Mouse (Mus musculus): ENCODE measurements around the gene Castor2. TPM values are rescaled to one million over a fixed set of nuclear protein-coding genes. Genes with fewer than 3 reads are reported as not detected.

The Castor2 gene
- polyA plus RNA-seq, 1 experiment from 2014 or later = 5.7 TPM

DNA sequence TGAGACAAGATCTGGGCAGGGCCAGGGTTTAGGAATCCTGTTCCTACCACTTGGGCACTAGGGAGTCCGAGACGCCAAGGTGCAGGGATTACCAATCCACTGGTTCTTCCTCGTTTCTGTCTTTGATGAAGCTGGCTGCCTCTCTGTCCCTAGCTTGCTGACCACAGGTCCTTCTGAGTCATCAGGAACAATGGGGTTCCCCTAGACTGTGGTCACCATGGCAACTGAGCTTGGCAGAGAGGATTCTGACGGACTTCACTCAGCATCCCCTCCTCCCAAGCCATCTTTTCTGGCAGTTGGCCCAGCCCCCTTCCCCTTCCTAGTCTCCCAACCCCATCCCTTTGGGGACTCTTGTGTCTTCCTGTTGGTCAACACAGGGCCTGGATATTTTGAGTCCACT, 32.1 kb downstream of the Castor2 start:
- H3K4me3 ChIP-seq (ENCODE audit: low read depth, low read length) = no peak overlapping the region
- H3K9ac ChIP-seq (ENCODE audit: low read depth, low read length) = no peak overlapping the region
- H3K9me3 ChIP-seq (replicated peaks; ENCODE audit: control insufficient read depth, low read length) = no peaks in the 10 kb centered on the region
- H3K4me2 ChIP-seq = no peak overlapping the region
- no peaks in the 10 kb centered on the region; the same call in 1 of the 2 replicates for H3K36me3 ChIP-seq (ENCODE audit: control insufficient read depth, insufficient read depth, low read length)
- WGBS (ENCODE audit: insufficient replicate concordance) = 53% methylated on average over 4 of the region's 4 CpGs
- no peak for ATAC-seq (replicated peaks; ENCODE audit: insufficient number of reproducible peaks, low FRiP score, low TSS enrichment)
- no peaks in the 10 kb centered on the region for H3K27me3 ChIP-seq (ENCODE audit: control insufficient read depth, insufficient read depth, low read length)
- H3K4me1 ChIP-seq (ENCODE audit: control insufficient read depth, insufficient read depth, low read length) = no peaks in the 10 kb centered on the region
- H3K27ac ChIP-seq (ENCODE audit: low read depth, low read length) = no peak overlapping the region

DNA sequence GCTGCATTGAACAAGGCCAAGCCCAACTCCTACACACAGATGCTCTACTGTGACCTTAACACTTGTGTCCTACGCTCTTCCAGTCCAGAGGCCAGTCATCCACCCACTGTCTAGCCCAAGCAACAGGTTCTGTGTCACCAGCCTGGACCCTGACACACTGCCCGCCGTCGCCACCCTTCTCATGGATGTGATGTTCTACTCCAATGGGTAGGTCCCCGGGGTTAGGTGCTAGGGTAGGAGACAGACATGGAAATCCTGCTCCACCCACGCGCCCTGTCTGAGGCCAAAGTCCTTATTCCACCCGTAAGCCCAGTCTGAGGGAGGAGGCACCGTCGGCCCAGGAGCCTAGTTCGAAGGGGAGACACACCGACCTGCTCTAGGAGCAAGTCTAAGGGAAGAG, 36.5 kb downstream of the Castor2 start:
- H3K36me3 ChIP-seq (ENCODE audit: control insufficient read depth, insufficient read depth, low read length) = no peaks in the 10 kb centered on the region

DNA sequence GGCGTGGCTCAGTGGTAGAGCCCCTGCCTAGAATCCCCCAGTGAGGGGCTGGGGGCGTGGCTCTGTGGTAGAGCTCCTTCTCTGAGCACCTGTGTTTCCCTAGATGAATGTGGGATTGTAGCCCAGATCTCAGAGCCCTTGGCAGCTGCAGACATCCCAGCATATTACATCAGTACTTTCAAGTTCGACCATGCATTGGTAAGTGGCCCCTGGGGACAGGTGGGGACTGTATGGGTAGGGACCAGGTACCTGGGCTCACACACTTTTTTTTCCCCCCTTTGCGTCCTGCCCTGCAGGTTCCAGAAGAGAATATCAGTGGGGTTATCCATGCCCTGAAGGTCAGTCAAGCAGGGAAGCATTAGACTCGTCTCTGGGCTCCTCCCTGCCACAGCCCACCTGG, 38.4 kb downstream of the Castor2 start:
- Histone ChIP-seq H3K9ac (ENCODE audit: low read depth, low read length) (no peak overlapping the region), H3K4me3 (ENCODE audit: low read depth, low read length) (no peak overlapping the region), H3K4me2 (no peak overlapping the region), H3K4me1 (ENCODE audit: control insufficient read depth, insufficient read depth, low read length) (no peaks in the 10 kb centered on the region), H3K27ac (ENCODE audit: low read depth, low read length) (no peak overlapping the region), H3K36me3 (ENCODE audit: control insufficient read depth, insufficient read depth, low read length) (no peaks in the 10 kb centered on the region; the same call in 1 of the 2 replicates), H3K27me3 (ENCODE audit: control insufficient read depth, insufficient read depth, low read length) (no peaks in the 10 kb centered on the region), H3K9me3 (replicated peaks; ENCODE audit: control insufficient read depth, low read length) (no peaks in the 10 kb centered on the region)
- ATAC-seq (replicated peaks; ENCODE audit: insufficient number of reproducible peaks, low FRiP score, low TSS enrichment) = no peak
- WGBS (ENCODE audit: insufficient replicate concordance) = 78% methylated on average over 5 of the region's 5 CpGs

More for the DNA sequence above, 36.5 kb downstream of the Castor2 start:
- Histone ChIP-seq H3K4me1 (ENCODE audit: control insufficient read depth, insufficient read depth, low read length) (no peaks in the 10 kb centered on the region), H3K27ac (ENCODE audit: low read depth, low read length) (no peak overlapping the region), H3K4me2 (no peak overlapping the region), H3K9ac (ENCODE audit: low read depth, low read length) (no peak overlapping the region), H3K27me3 (ENCODE audit: control insufficient read depth, insufficient read depth, low read length) (no peaks in the 10 kb centered on the region), H3K4me3 (ENCODE audit: low read depth, low read length) (no peak overlapping the region), H3K9me3 (replicated peaks; ENCODE audit: control insufficient read depth, low read length) (no peaks in the 10 kb centered on the region)
- 82% methylated on average over 12 of the region's 12 CpGs for WGBS (ENCODE audit: insufficient replicate concordance)
- no peak for ATAC-seq (replicated peaks; ENCODE audit: insufficient number of reproducible peaks, low FRiP score, low TSS enrichment)

DNA sequence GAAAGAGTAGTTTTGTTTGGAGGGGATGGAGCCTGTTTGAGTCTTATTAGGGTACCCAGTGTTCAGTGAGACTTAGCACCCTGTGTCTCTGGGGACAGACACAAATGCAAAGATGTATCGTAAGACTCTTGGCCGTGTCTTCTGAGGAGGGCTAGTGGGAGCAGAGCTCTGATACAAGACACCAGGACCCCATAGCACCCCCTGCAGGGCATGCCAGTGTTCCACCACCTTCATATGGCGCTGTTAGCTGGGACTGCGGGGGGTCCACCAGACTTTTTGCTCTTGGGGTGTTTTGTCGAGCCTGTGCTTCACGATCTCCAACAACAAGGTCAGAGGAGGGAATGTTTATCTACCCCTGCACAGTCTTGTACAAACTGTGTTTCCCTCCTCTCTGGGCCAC, 39.9 kb downstream of the Castor2 start:
- H3K4me3 ChIP-seq (ENCODE audit: low read depth, low read length) = no peak overlapping the region
- no peak overlapping the region for H3K4me2 ChIP-seq
- no peaks in the 10 kb centered on the region for H3K9me3 ChIP-seq (replicated peaks; ENCODE audit: control insufficient read depth, low read length)
- no peaks in the 10 kb centered on the region; the same call in 1 of the 2 replicates for H3K36me3 ChIP-seq (ENCODE audit: control insufficient read depth, insufficient read depth, low read length)
- no peak overlapping the region for H3K27ac ChIP-seq (ENCODE audit: low read depth, low read length)
- no peaks in the 10 kb centered on the region for H3K4me1 ChIP-seq (ENCODE audit: control insufficient read depth, insufficient read depth, low read length)
- H3K27me3 ChIP-seq (ENCODE audit: control insufficient read depth, insufficient read depth, low read length) = no peaks in the 10 kb centered on the region
- 78% methylated on average over 6 of the region's 6 CpGs for WGBS (ENCODE audit: insufficient replicate concordance)
- ATAC-seq (replicated peaks; ENCODE audit: insufficient number of reproducible peaks, low FRiP score, low TSS enrichment) = no peak
- H3K9ac ChIP-seq (ENCODE audit: low read depth, low read length) = no peak overlapping the region

DNA sequence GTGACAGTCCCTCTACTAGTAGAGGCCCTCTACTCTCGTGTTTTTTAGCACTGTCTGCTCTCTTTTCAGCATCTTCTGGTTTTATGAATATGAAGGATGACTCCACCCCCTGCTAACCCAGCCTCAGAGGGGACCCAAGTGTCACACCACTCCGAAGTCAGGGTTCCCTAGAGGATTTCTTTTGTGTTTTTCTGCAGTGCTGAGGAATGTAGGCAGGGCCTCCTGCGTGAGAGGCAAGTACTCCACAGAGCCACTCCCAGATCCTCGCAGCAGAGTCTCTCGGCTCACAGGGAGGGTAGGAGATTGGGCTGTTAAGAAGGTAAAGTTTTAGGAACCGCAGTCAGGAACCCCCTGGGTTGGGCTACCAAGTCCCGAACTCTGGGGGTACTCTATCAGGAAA, 41.7 kb downstream of the Castor2 start:
- no peak overlapping the region for H3K27ac ChIP-seq (ENCODE audit: low read depth, low read length)
- no peak overlapping the region for H3K4me2 ChIP-seq
- no peak for ATAC-seq (replicated peaks; ENCODE audit: insufficient number of reproducible peaks, low FRiP score, low TSS enrichment)
- no peak overlapping the region for H3K9ac ChIP-seq (ENCODE audit: low read depth, low read length)
- no peaks in the 10 kb centered on the region for H3K4me1 ChIP-seq (ENCODE audit: control insufficient read depth, insufficient read depth, low read length)
- no peak overlapping the region for H3K4me3 ChIP-seq (ENCODE audit: low read depth, low read length)
- peaks cover 4% of the 10 kb centered on the region; the same call in 1 of the 2 replicates for H3K9me3 ChIP-seq (replicated peaks; ENCODE audit: control insufficient read depth, low read length)
- 66% methylated on average over 7 of the region's 7 CpGs for WGBS (ENCODE audit: insufficient replicate concordance)
- H3K36me3 ChIP-seq (ENCODE audit: control insufficient read depth, insufficient read depth, low read length) = no peaks in the 10 kb centered on the region; the same call in none of the 2 replicates
- no peaks in the 10 kb centered on the region for H3K27me3 ChIP-seq (ENCODE audit: control insufficient read depth, insufficient read depth, low read length)

DNA sequence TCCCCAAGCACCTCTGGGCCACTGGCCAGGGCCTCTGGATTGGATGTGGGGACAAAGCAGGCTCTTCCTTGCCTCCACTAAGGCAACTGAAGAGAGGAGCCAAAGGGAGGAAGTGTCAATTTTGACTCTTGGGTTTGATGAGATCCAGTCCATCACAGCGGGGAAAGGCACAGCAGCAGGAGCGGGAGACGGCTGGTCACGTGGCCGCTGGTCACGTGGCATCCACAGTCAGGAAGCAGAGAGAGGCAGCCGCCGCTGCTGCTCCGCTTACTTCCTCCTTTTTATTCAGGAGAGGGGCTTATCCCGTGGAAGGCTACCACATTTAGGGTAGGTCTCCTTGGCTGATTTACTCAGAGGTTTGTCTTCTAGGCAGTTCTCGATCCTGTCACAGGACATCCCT, 42.9 kb downstream of the Castor2 start:
- ATAC-seq (replicated peaks; ENCODE audit: insufficient number of reproducible peaks, low FRiP score, low TSS enrichment) = no peak
- peaks cover 4% of the 10 kb centered on the region; the same call in 1 of the 2 replicates for H3K9me3 ChIP-seq (replicated peaks; ENCODE audit: control insufficient read depth, low read length)

DNA sequence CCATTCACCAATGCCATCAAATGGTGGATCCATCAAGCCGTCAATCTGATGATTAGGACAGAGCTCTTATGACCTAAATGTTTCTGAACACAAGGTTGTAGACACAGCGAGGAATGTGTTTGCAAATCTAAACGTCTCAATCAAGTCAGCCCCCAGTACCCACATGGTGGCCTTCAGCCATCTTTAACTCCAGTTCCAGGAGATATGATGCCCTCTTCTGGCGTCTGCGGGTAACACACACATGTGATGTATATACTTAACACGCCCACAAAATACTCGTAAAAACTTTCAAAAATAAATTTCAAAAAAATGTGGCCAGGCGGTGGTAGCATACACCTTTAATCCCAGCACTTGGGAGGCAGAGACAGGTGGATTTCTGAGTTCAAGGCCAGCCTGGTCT, 45.5 kb downstream of the Castor2 start:
- ATAC-seq (replicated peaks; ENCODE audit: insufficient number of reproducible peaks, low FRiP score, low TSS enrichment) = no peak
- Histone ChIP-seq H3K27me3 (ENCODE audit: control insufficient read depth, insufficient read depth, low read length) (no peaks in the 10 kb centered on the region), H3K27ac (ENCODE audit: low read depth, low read length) (no peak overlapping the region), H3K4me2 (no peak overlapping the region), H3K36me3 (ENCODE audit: control insufficient read depth, insufficient read depth, low read length) (peaks cover 4% of the 10 kb centered on the region), H3K4me1 (ENCODE audit: control insufficient read depth, insufficient read depth, low read length) (no peaks in the 10 kb centered on the region; the same call in 1 of the 2 replicates), H3K4me3 (ENCODE audit: low read depth, low read length) (no peak overlapping the region), H3K9ac (ENCODE audit: low read depth, low read length) (no peak overlapping the region), H3K9me3 (replicated peaks; ENCODE audit: control insufficient read depth, low read length) (peaks cover 4% of the 10 kb centered on the region; the same call in 1 of the 2 replicates)
- WGBS (ENCODE audit: insufficient replicate concordance) = 90% methylated on average over 8 of the region's 8 CpGs

More for the DNA sequence above, 42.9 kb downstream of the Castor2 start:
- Histone ChIP-seq H3K4me2 (no peak overlapping the region), H3K9ac (ENCODE audit: low read depth, low read length) (no peak overlapping the region), H3K4me3 (ENCODE audit: low read depth, low read length) (no peak overlapping the region), H3K27ac (ENCODE audit: low read depth, low read length) (no peak overlapping the region), H3K27me3 (ENCODE audit: control insufficient read depth, insufficient read depth, low read length) (no peaks in the 10 kb centered on the region), H3K36me3 (ENCODE audit: control insufficient read depth, insufficient read depth, low read length) (no peaks in the 10 kb centered on the region; the same call in none of the 2 replicates), H3K4me1 (ENCODE audit: control insufficient read depth, insufficient read depth, low read length) (no peaks in the 10 kb centered on the region; the same call in 1 of the 2 replicates)
- 62% methylated on average over 11 of the region's 11 CpGs for WGBS (ENCODE audit: insufficient replicate concordance)

DNA sequence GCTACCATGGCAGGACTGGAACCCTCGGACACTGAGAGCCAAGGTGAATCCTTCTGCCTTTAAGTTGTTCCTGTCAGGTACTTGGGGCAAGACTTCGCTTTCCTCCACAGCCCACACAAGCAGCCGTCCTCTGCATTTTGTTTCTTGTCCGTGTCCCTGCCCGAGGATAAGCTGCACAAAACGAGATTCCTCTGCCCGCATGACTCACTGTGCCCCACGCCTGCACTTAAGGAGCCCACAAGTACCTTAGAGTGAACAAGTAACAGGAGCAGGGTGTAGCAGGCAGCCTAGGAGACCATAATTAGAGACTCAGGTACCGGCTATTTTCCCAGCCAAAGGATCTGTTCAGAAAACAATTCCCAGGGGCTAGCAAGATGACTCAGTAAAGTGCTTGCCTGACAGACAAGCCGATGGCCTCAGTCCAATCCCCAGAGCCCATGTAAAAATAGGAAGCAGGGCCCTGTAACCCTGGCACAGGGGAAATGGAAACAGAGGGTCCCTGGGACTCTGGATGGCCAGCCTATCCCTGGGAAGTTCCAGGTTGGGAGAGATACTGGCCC, 47.8 kb downstream of the Castor2 start:
- Histone ChIP-seq H3K36me3 (ENCODE audit: control insufficient read depth, insufficient read depth, low read length) (peaks cover 18% of the 10 kb centered on the region), H3K9me3 (replicated peaks; ENCODE audit: control insufficient read depth, low read length) (peaks cover 4% of the 10 kb centered on the region; the same call in 1 of the 2 replicates), H3K27ac (ENCODE audit: low read depth, low read length) (no peak overlapping the region), H3K4me3 (ENCODE audit: low read depth, low read length) (no peak overlapping the region), H3K4me2 (no peak overlapping the region), H3K9ac (ENCODE audit: low read depth, low read length) (no peak overlapping the region), H3K4me1 (ENCODE audit: control insufficient read depth, insufficient read depth, low read length) (no peaks in the 10 kb centered on the region; the same call in 1 of the 2 replicates), H3K27me3 (ENCODE audit: control insufficient read depth, insufficient read depth, low read length) (no peaks in the 10 kb centered on the region)
- ATAC-seq (replicated peaks; ENCODE audit: insufficient number of reproducible peaks, low FRiP score, low TSS enrichment) = no peak
- WGBS (ENCODE audit: insufficient replicate concordance) = 71% methylated on average over 10 of the region's 10 CpGs

DNA sequence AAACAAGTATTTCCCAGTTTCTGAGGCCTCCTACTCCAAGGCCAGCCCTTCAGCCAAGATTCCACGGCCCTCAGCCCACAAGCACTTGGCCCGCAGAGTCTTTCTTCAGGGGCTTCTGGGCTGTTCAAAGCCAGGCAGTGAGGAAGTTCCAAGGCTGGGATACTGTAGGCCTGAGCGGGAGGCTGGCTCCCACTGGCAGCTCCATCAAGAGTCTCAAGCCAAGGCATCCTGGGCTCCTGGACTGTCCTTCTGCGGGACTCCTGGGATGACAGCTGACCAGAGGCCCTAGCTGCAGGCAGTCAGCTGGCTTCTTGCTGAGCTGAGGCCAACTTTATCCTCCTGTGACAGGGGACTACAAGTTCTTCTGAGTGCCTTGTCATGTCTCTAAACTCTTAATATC, 48.6 kb downstream of the Castor2 start:
- no peak for ATAC-seq (replicated peaks; ENCODE audit: insufficient number of reproducible peaks, low FRiP score, low TSS enrichment)

More for the DNA sequence above, 48.6 kb downstream of the Castor2 start:
- Histone ChIP-seq H3K36me3 (ENCODE audit: control insufficient read depth, insufficient read depth, low read length) (peaks cover 18% of the 10 kb centered on the region), H3K4me1 (ENCODE audit: control insufficient read depth, insufficient read depth, low read length) (no peaks in the 10 kb centered on the region; the same call in 1 of the 2 replicates), H3K4me2 (no peak overlapping the region), H3K9me3 (replicated peaks; ENCODE audit: control insufficient read depth, low read length) (peaks cover 4% of the 10 kb centered on the region; the same call in 1 of the 2 replicates), H3K27me3 (ENCODE audit: control insufficient read depth, insufficient read depth, low read length) (no peaks in the 10 kb centered on the region), H3K9ac (ENCODE audit: low read depth, low read length) (no peak overlapping the region), H3K27ac (ENCODE audit: low read depth, low read length) (no peak overlapping the region), H3K4me3 (ENCODE audit: low read depth, low read length) (no peak overlapping the region)
- 95% methylated on average over 4 of the region's 4 CpGs for WGBS (ENCODE audit: insufficient replicate concordance)

All from heart, embryonic 11.5 days (tissue).